Mouse (Mus musculus) neural tube, embryonic 13.5 days (tissue): ENCODE measurements around the gene Paqr9. TPM values are rescaled to one million over a fixed set of nuclear protein-coding genes. Genes with fewer than 3 reads are reported as not detected.

ENCODE experiments used
- polyA plus RNA-seq: library from polyadenylated mRNA; unstranded; fragments of >200 nt; fragmentation: Nextera tagmentation; extraction: Ambion mirVana; gene quantifications from 2 replicates; pipeline ENCODE4 v1.2.1, GENCODE M21; 2015

The Paqr9 gene
- polyA plus RNA-seq, 1 experiment from 2014 or later: 4.1 TPM

Other genes with a start within 250 kb of the Paqr9 start
- gene Chst2, start 152.9 kb upstream of the Paqr9 start, polyA plus RNA-seq: 8.9 and 9.5 TPM in 2 replicates
- 145 and 161 TPM in 2 replicates for gene U2surp, start 47.7 kb upstream of the Paqr9 start, polyA plus RNA-seq
- 3.1 and 4.9 TPM in 2 replicates for gene Pcolce2, start 77.9 kb downstream of the Paqr9 start, polyA plus RNA-seq
- 5.2 and 5.5 TPM in 2 replicates for gene Trpc1, start 190.7 kb downstream of the Paqr9 start, polyA plus RNA-seq